Mouse (Mus musculus): ENCODE measurements at regions not wholly inside any gene's neighbourhood (a gene's known extent, or its start where the extent isn't known, plus 50 kb on each side); places are given as distances from the start of the nearest gene placed in this dataset.

- Histone ChIP-seq H3K4me1 (ENCODE audit: control insufficient read depth in 2 of 2, insufficient read depth in 2 of 2, low read length in 2 of 2, poor library complexity in 1 of 2) (peaks cover 8 to 25% of the 10 kb centered on the region in 2 experiments; a peak in 3 of 4 replicates), H3K9ac (ENCODE audit: insufficient read depth, low read depth, low read length, poor library complexity, severe bottlenecking) (no peak overlapping the region), H3K36me3 (ENCODE audit: control insufficient read depth, insufficient read depth, low read length, poor library complexity, severe bottlenecking) (no peaks in the 10 kb centered on the region), H3K9me3 (ENCODE audit: control insufficient read depth, insufficient read depth, low read depth, low read length) (no peaks in the 10 kb centered on the region), H3K27ac (ENCODE audit: insufficient read depth, low read depth, low read length, poor library complexity, severe bottlenecking) (no peak overlapping the region), H3K4me3 (ENCODE audit: insufficient read depth in 1 of 2, low read depth in 1 of 2, low read length in 2 of 2, poor library complexity in 1 of 2, severe bottlenecking in 1 of 2) (no peak overlapping the region)
- in situ Hi-C loops (cut with MboI; ENCODE audit: low sequenced_read_pairs in 2 of 2, unreplicated experiment in 2 of 2): no loop called here
- no peak for DNase-seq (ENCODE audit: low read depth, low spot score)
- TF ChIP-seq HCFC1 (IDR thresholded peaks at IDR 0.05; ENCODE audit: borderline replicate concordance, insufficient read depth, low read length) (no peak), ZC3H11A (IDR thresholded peaks at IDR 0.05; ENCODE audit: borderline replicate concordance, low read depth, low read length) (no peak), CHD2 (IDR thresholded peaks at IDR 0.05; ENCODE audit: low read depth, low read length) (no peak)
These were observed 50.4 kb upstream of the Casz1 start for GRCm38 (mm10) chr4:148753849-148754248.

Data from ES-E14 (cell line).